Mouse (Mus musculus): ENCODE measurements around the gene Raver1.

Raver1 gene

GRCm38 (mm10) chr9:21091707-21092320 is at the start of gene Raver1, which contains the start of gene Gm38431:
Gene Raver1, minus strand, starts transcription at chr9:21092008.
Gene Gm38431, minus strand, starts transcription at chr9:21091997.
- DNase-seq (ENCODE audit: low spot score in 2 of 2): peak; percentile 99

GRCm38 (mm10) chr9:21138386-21138785 is 46.6 kb upstream of the Raver1 start:
- DNase-seq (ENCODE audit: low spot score in 2 of 2): no peak

- DNase-seq (ENCODE audit: low spot score in 2 of 2): peak in 1 of 2 experiments; percentile 71
Observed at GRCm38 (mm10) chr9:21137229-21137628, 45.4 kb upstream of the Raver1 start.

GRCm38 (mm10) chr9:21136401-21136800 is 44.6 kb upstream of the Raver1 start:
- no peak for DNase-seq (ENCODE audit: low spot score in 2 of 2)

- no peak for DNase-seq (ENCODE audit: low spot score in 2 of 2)
Observed at GRCm38 (mm10) chr9:21135941-21136381, 44.2 kb upstream of the Raver1 start.

GRCm38 (mm10) chr9:21135329-21135890 is 43.6 kb upstream of the Raver1 start:
- no peak for DNase-seq (ENCODE audit: low spot score in 2 of 2)

- no peak for DNase-seq (ENCODE audit: low spot score in 2 of 2)
Observed at GRCm38 (mm10) chr9:21134595-21135328, 43.0 kb upstream of the Raver1 start.

- no peak for DNase-seq (ENCODE audit: low spot score in 2 of 2)
Observed at GRCm38 (mm10) chr9:21133064-21133707, 41.4 kb upstream of the Raver1 start.

GRCm38 (mm10) chr9:21132102-21132775 is 40.4 kb upstream of the Raver1 start:
- DNase-seq (ENCODE audit: low spot score in 2 of 2): no peak

GRCm38 (mm10) chr9:21131059-21131956 is 39.5 kb upstream of the Raver1 start, which contains the start of gene Tyk2:
Gene Tyk2, minus strand, starts transcription at chr9:21131243.
- DNase-seq (ENCODE audit: low spot score in 2 of 2): peak; percentile 96 to 98

GRCm38 (mm10) chr9:21126259-21126627 is 34.4 kb upstream of the Raver1 start:
- no peak for DNase-seq (ENCODE audit: low spot score in 2 of 2)

- DNase-seq (ENCODE audit: low spot score in 2 of 2): no peak
Observed at GRCm38 (mm10) chr9:21125502-21126258, 33.9 kb upstream of the Raver1 start.

GRCm38 (mm10) chr9:21124837-21125236 is 33.0 kb upstream of the Raver1 start:
- DNase-seq (ENCODE audit: low spot score in 2 of 2): no peak

- DNase-seq (ENCODE audit: low spot score in 2 of 2): no peak
Observed at GRCm38 (mm10) chr9:21121483-21121882, 29.7 kb upstream of the Raver1 start.

GRCm38 (mm10) chr9:21117073-21117472 is 25.3 kb upstream of the Raver1 start:
- no peak for DNase-seq (ENCODE audit: low spot score in 2 of 2)

GRCm38 (mm10) chr9:21115105-21115504 is 23.3 kb upstream of the Raver1 start:
- DNase-seq (ENCODE audit: low spot score in 2 of 2): no peak

- DNase-seq (ENCODE audit: low spot score in 2 of 2): no peak
Observed at GRCm38 (mm10) chr9:21114190-21114589, 22.4 kb upstream of the Raver1 start.

- DNase-seq (ENCODE audit: low spot score in 2 of 2): no peak
Observed at GRCm38 (mm10) chr9:21113751-21114150, 21.9 kb upstream of the Raver1 start.

GRCm38 (mm10) chr9:21107607-21108237 is 15.9 kb upstream of the Raver1 start:
- DNase-seq (ENCODE audit: low spot score in 2 of 2): no peak

Data from right cerebral cortex, postnatal 10 days (tissue).